Mouse (Mus musculus) thymus, postnatal 14 days (tissue): ENCODE results near the gene Ssbp4.

ENCODE experiments used
- DNase-seq: peaks from one replicate; pipeline ENCODE4 v3.0.0; 2021

Gene Ssbp4

GRCm38 (mm10) chr8:70630532-70631381 is 22.1 kb upstream of the Ssbp4 start:
- DNase-seq = peak; percentile 32

GRCm38 (mm10) chr8:70629574-70630531 is 21.2 kb upstream of the Ssbp4 start:
- peak; percentile 91 for DNase-seq

GRCm38 (mm10) chr8:70628986-70629490 is 20.4 kb upstream of the Ssbp4 start:
- no peak for DNase-seq

- DNase-seq = no peak
These were observed 18.4 kb upstream of the Ssbp4 start for GRCm38 (mm10) chr8:70627041-70627440.

GRCm38 (mm10) chr8:70625104-70625503 is 16.4 kb upstream of the Ssbp4 start:
- peak; percentile 67 for DNase-seq

- DNase-seq = no peak
These were observed 13.5 kb upstream of the Ssbp4 start for GRCm38 (mm10) chr8:70622220-70622619.

- peak; percentile 49 for DNase-seq
These were observed 10.2 kb upstream of the Ssbp4 start for GRCm38 (mm10) chr8:70618888-70619334.

GRCm38 (mm10) chr8:70617985-70618384 is 9.3 kb upstream of the Ssbp4 start:
- DNase-seq = no peak

- no peak for DNase-seq
These were observed 8.0 kb upstream of the Ssbp4 start for GRCm38 (mm10) chr8:70616645-70617044.

GRCm38 (mm10) chr8:70615894-70616293 is 7.2 kb upstream of the Ssbp4 start, which contains the start of gene Lrrc25:
TSS of gene Lrrc25 (plus strand) at chr8:70616155.
- no peak for DNase-seq

- DNase-seq = no peak
These were observed 6.6 kb upstream of the Ssbp4 start for GRCm38 (mm10) chr8:70615281-70615680.

- DNase-seq = no peak
These were observed 5.8 kb upstream of the Ssbp4 start for GRCm38 (mm10) chr8:70614469-70614868.

GRCm38 (mm10) chr8:70613763-70614162 is 5.1 kb upstream of the Ssbp4 start:
- no peak for DNase-seq

- peak; percentile 93 for DNase-seq
These were observed 3.2 kb upstream of the Ssbp4 start for GRCm38 (mm10) chr8:70611849-70612248.

- peak; percentile 94 for DNase-seq
These were observed 2.4 kb upstream of the Ssbp4 start for GRCm38 (mm10) chr8:70610796-70611771.

GRCm38 (mm10) chr8:70609849-70610795 is 1.4 kb upstream of the Ssbp4 start:
- peak; percentile 86 for DNase-seq

- peak; percentile 90 for DNase-seq
These were observed 736 bp upstream of the Ssbp4 start for GRCm38 (mm10) chr8:70609368-70609848.

- DNase-seq = peak; percentile 60
These were observed 549 bp downstream of the Ssbp4 start for GRCm38 (mm10) chr8:70607898-70608748.

- no peak for DNase-seq
These were observed 1.1 kb downstream of the Ssbp4 start for GRCm38 (mm10) chr8:70607603-70607897.
